Mouse (Mus musculus): ENCODE data around the gene Elobl. TPM values are rescaled to one million over a fixed set of nuclear protein-coding genes. Genes with fewer than 3 reads are reported as not detected.

Gene Elobl
- total and polyA plus RNA-seq, 3 experiments, result not detected

- TF ChIP-seq MXI1 (IDR thresholded peaks at IDR 0.05; ENCODE audit: low read depth, low read length) (no peak), ELF1 (IDR thresholded peaks at IDR 0.05; ENCODE audit: low read depth, low read length) (peak; percentile 50), RAD21 (IDR thresholded peaks at IDR 0.05; ENCODE audit: low read depth, low read length) (peak; percentile 90), NELFE (IDR thresholded peaks at IDR 0.05; ENCODE audit: low read depth, low read length) (peak; percentile 94), SIN3A (IDR thresholded peaks at IDR 0.05; ENCODE audit: low read length) (peak; percentile 90), GABPA (IDR thresholded peaks at IDR 0.05; ENCODE audit: insufficient replicate concordance, low read depth, low read length) (no peak), POLR2AphosphoS2 (IDR thresholded peaks at IDR 0.05; ENCODE audit: low read depth, low read length) (peak; percentile 80)
These were observed 11.3 kb downstream of the Elobl start, which contains the start of gene Scpep1 (continued) for GRCm38 (mm10) chr11:88955217-88955969.

GRCm38 (mm10) chr11:88954803-88955202 is 11.9 kb downstream of the Elobl start:
- peaks cover 24% of the 10 kb centered on the region for H3K79me2 ChIP-seq (replicated peaks; ENCODE audit: control insufficient read depth, extremely low read depth, insufficient read depth, poor library complexity, severe bottlenecking)
- no peak for TF ChIP-seq NRF1 (IDR thresholded peaks at IDR 0.05; ENCODE audit: low read depth, low read length)
- TF ChIP-seq ZMIZ1 (IDR thresholded peaks at IDR 0.05; ENCODE audit: low read depth, low read length), result no peak
- TF ChIP-seq RAD21 (IDR thresholded peaks at IDR 0.05; ENCODE audit: low read depth, low read length), result no peak
- TF ChIP-seq MAZ (IDR thresholded peaks at IDR 0.05; ENCODE audit: low read depth, low read length), result no peak
- no peak for TF ChIP-seq TCF12 (IDR thresholded peaks at IDR 0.05; ENCODE audit: low read depth, low read length)
- peak; percentile 75 for TF ChIP-seq MEF2A (IDR thresholded peaks at IDR 0.05; ENCODE audit: borderline replicate concordance, low read depth, low read length)
- no peak; the same call in 1 of the 2 replicates for TF ChIP-seq ZKSCAN1 (IDR thresholded peaks at IDR 0.05; ENCODE audit: borderline replicate concordance, low read depth, low read length)
- no peak for TF ChIP-seq CHD2 (IDR thresholded peaks at IDR 0.05; ENCODE audit: low read length)
- TF ChIP-seq POLR2A (IDR thresholded peaks at IDR 0.05; ENCODE audit: low read depth, low read length), result no peak
- no peak for TF ChIP-seq NELFE (IDR thresholded peaks at IDR 0.05; ENCODE audit: low read depth, low read length)
- no peak for TF ChIP-seq ZNF384 (IDR thresholded peaks at IDR 0.05; ENCODE audit: low read depth, low read length)
- TF ChIP-seq SMC3 (IDR thresholded peaks at IDR 0.05; ENCODE audit: low read depth, low read length), result no peak
- TF ChIP-seq USF1 (IDR thresholded peaks at IDR 0.05; ENCODE audit: low read depth, low read length), result no peak
- no peak for TF ChIP-seq MXI1 (IDR thresholded peaks at IDR 0.05; ENCODE audit: low read depth, low read length)
- TF ChIP-seq POLR2AphosphoS2 (IDR thresholded peaks at IDR 0.05; ENCODE audit: low read depth, low read length), result no peak; the same call in 1 of the 2 replicates
- no peak; the same call in 1 of the 2 replicates for TF ChIP-seq JUND (conservative IDR thresholded peaks at IDR 0.05; ENCODE audit: low read depth, low read length)
- TF ChIP-seq MYC (IDR thresholded peaks at IDR 0.05; ENCODE audit: low read depth, low read length), result no peak
- TF ChIP-seq BHLHE40 (IDR thresholded peaks at IDR 0.05; ENCODE audit: low read depth, low read length), result no peak
- no peak for TF ChIP-seq UBTF (IDR thresholded peaks at IDR 0.05; ENCODE audit: low read depth, low read length)
- no peak; the same call in 1 of the 2 replicates for TF ChIP-seq CHD1 (IDR thresholded peaks at IDR 0.05; ENCODE audit: low read depth, low read length)
- no peak for TF ChIP-seq HCFC1 (IDR thresholded peaks at IDR 0.05; ENCODE audit: low read depth, low read length)
- TF ChIP-seq JUN (IDR thresholded peaks at IDR 0.05; ENCODE audit: insufficient read depth, low read depth, low read length), result no peak; the same call in 1 of the 2 replicates
- no peak for TF ChIP-seq ZC3H11A (IDR thresholded peaks at IDR 0.05; ENCODE audit: low read depth, low read length)
- no peak; the same call in 1 of the 2 replicates for TF ChIP-seq EP300 (IDR thresholded peaks at IDR 0.05; ENCODE audit: low read length)
- TF ChIP-seq KAT2A (IDR thresholded peaks at IDR 0.05; ENCODE audit: insufficient replicate concordance, low read length), result no peak
- no peak for TF ChIP-seq CTCF (conservative IDR thresholded peaks at IDR 0.05 in 1 of 2, IDR thresholded peaks at IDR 0.05 in 1 of 2; ENCODE audit: low read depth in 2 of 2, low read length in 2 of 2)
- TF ChIP-seq MAX (IDR thresholded peaks at IDR 0.05; ENCODE audit: low read length), result no peak
- 0 out of 2 replicates have a peak, but pooled peaks have one; percentile 30 for TF ChIP-seq ELF1 (IDR thresholded peaks at IDR 0.05; ENCODE audit: low read depth, low read length)
- no peak for TF ChIP-seq E2F4 (IDR thresholded peaks at IDR 0.05; ENCODE audit: insufficient replicate concordance, low read depth, low read length)
- TF ChIP-seq ETS1 (conservative IDR thresholded peaks at IDR 0.05; ENCODE audit: low read depth, low read length), result no peak; the same call in 1 of the 2 replicates
- TF ChIP-seq IRF4 (IDR thresholded peaks at IDR 0.05; ENCODE audit: low read depth, low read length), result no peak
- TF ChIP-seq RCOR1 (conservative IDR thresholded peaks at IDR 0.05; ENCODE audit: low read depth, low read length), result no peak
- peak; percentile 73 for TF ChIP-seq MAFK (IDR thresholded peaks at IDR 0.05; ENCODE audit: insufficient replicate concordance, low read length)

More at GRCm38 (mm10) chr11:88954803-88955202, 11.9 kb downstream of the Elobl start:
- peak overlapping the region; percentile 80 for H3K27ac ChIP-seq (ENCODE audit: insufficient read depth, low read depth)
- peak; percentile 92 for DNase-seq (ENCODE audit: extremely low read depth)
- dilution Hi-C loops (cut with MboI; ENCODE audit: extremely low pct_ligation_motif_present, extremely low pct_unique_long_range_greater_than_20kb, low sequenced_read_pairs) (no loop called here), in situ Hi-C loops (cut with MboI; ENCODE audit: low pct_ligation_motif_present, low pct_unique_long_range_greater_than_20kb, low sequenced_read_pairs) (loop anchor here (5.0 kb wide), 2 partner anchors 48 to 103 kb away; no protein-coding TSS in a partner anchor)
- H3K27me3 ChIP-seq (replicated peaks), result no peaks in the 10 kb centered on the region
- H3K36me3 ChIP-seq (replicated peaks in 1 of 2; ENCODE audit: control insufficient read depth in 1 of 2, insufficient read depth in 1 of 2, low read length in 1 of 2), result peaks cover 7 to 20% of the 10 kb centered on the region in 2 experiments
- H3K4me2 ChIP-seq (ENCODE audit: insufficient read depth, low read depth, poor library complexity, severe bottlenecking), result peak overlapping the region; percentile 98
- H3K9me3 ChIP-seq (replicated peaks; ENCODE audit: low read length), result no peaks in the 10 kb centered on the region
- H3K9ac ChIP-seq (ENCODE audit: insufficient read depth, low read depth), result peak overlapping the region; percentile 74
- H3K4me1 ChIP-seq (ENCODE audit: control insufficient read depth in 1 of 2, insufficient read depth in 2 of 2), result peaks cover 12 to 49% of the 10 kb centered on the region in 2 experiments
- peak overlapping the region; percentile 59 to 73 (median 62) for H3K4me3 ChIP-seq (replicated peaks in 1 of 3; ENCODE audit: low read depth in 2 of 3, low read length in 2 of 3, poor library complexity in 1 of 3)

Data from CH12.LX (cell line).